Mouse (Mus musculus) hematopoietic multipotent progenitor cell, adult 10-12 weeks (in vitro differentiated cells): ENCODE measurements around the gene Nif3l1. TPM values are rescaled to one million over a fixed set of nuclear protein-coding genes. Genes with fewer than 3 reads are reported as not detected.

Experiments used
- polyA plus RNA-seq: library from polyadenylated mRNA; stranded (reverse); fragments of >175 nt; gene quantifications from 2 replicates; pipeline ENCODE4 v1.2.3, GENCODE M21; 2012; ENCODE audit warnings: low replicate concordance

The Nif3l1 gene
- polyA plus RNA-seq = 0.64 and 4.4 TPM in 2 replicates

GRCm38 (mm10) chr1:58445143-58445722 is at the start of gene Nif3l1, which contains the start of gene Ppil3:
Gene Nif3l1 (plus strand): TSS chr1:58445151.
Gene Ppil3 (minus strand): TSS chr1:58445486.

DNA sequence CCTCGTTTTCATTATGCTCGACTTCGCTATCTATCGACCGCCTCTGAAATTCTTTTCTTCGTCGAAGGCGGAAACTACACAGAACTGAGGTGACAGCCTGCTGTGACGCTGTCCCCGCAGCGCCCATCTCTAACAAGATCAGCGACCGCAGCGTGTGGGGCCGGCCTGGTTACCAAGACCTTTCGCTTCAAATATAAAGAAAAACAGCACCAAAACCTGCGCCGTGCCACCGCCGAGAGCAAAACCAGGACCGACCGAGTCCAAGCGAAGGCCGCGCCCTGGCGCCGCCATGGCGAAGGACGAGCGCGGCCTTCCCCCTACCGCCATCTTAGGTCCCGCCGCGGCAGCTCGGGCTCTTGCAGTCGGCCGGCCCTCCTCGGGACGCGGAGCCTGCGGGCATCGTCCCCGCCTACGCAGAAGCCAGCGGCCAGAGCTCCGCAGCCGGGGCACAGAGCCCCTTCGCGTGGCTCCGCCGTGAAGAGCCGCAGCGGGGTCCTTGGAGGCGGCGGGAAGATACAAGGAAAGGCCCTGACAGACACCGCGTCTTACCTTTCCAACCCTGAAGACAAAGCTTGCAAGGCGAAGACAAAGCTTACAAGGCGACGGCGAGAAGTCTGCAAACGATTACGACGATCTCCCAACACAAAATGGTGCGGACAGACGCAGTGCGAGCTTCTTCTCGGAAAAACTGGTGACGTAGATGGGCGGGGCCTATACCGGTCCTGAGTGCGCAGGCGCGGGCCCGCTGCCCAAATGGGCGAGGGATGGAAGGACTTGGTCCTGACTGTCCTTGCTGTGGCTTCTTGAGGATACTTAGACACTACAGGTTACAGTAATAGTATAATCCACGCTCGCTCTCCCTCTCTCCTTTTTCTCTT is 21.3 kb upstream of the Nif3l1 start, which contains the start of gene Clk1:
Gene Clk1 (minus strand): TSS at position 696 of the 878 bp plus-strand sequence.

DNA sequence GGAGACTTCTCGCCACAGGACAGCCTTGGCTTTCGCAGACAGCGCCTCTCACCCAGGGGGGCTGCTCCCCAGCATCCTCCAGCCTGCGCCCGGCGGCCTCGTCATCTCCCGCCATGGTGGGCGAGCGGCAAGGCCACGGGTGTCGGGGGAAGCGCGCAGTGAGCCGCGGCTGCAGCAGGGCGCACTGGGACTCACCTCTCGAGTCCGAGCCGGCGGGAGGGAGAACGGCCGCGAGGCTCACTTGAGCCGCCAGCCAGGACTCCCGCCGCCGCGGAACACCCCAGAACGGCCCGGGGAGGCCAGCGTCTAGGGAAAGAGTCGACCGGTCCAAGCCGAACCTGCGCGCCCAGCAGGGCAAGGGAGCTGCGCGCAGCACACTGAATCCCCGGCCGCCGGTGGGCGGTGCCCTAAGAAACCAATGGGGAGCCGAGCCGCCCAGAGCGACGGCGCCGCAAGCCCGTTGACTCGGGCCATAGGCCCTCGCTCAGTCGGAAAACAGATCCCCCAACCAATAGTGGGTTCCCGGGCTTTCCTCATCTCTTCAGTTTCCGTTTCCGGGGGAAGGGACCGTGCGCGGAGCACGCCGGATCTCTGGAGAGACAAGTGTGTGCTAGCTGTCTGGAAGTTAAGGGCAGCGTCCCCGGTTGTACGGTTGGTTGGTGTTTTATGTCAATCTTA is 59.8 kb downstream of the Nif3l1 start, which contains the start of gene Orc2:
Gene Orc2 (minus strand): TSS at position 533 of the 678 bp plus-strand sequence.

Other genes starting within 250 kb of the Nif3l1 start
- 0.08 and 0.18 TPM in 2 replicates for gene Aox4, start 234.8 kb upstream of the Nif3l1 start, polyA plus RNA-seq
- 0.04 and 0.07 TPM in 2 replicates for gene Aox2, start 166.8 kb upstream of the Nif3l1 start, polyA plus RNA-seq
- gene Bzw1, start 52.3 kb upstream of the Nif3l1 start, polyA plus RNA-seq = 2.6 and 13.4 TPM in 2 replicates
- gene Clk1, start 21.1 kb upstream of the Nif3l1 start, polyA plus RNA-seq = 13.8 and 19.6 TPM in 2 replicates
- 2.8 and 4.9 TPM in 2 replicates for gene Ppil3, start 335 bp downstream of the Nif3l1 start, polyA plus RNA-seq
- 8.3 and 14.8 TPM in 2 replicates for gene Orc2, start 60.0 kb downstream of the Nif3l1 start, polyA plus RNA-seq
- gene Fam126b, start 141.2 kb downstream of the Nif3l1 start, polyA plus RNA-seq = 2.1 and 7.2 TPM in 2 replicates
- gene Ndufb3, start 141.2 kb downstream of the Nif3l1 start, polyA plus RNA-seq = 2.1 and 5.0 TPM in 2 replicates